In genomic region chr9:55468397-55468796, GRCm38 (mm10) we compare ENCODE assay signal across 10 mouse cellular contexts. TPM values are rescaled to one million over a fixed set of nuclear protein-coding genes. Genes with fewer than 3 reads are reported as not detected.
DNase-seq lines count a peak whose midpoint lies in the region; ATAC-seq and TF ChIP-seq lines count a peak whose summit lies in the region.
"Had no signal": no experiment of that assay in that cellular context is flagged by ENCODE, and none has a peak within 500 bp of the region (broad histone marks: within the 10 kb centered on the region; RNA-seq: fewer than 3 reads in every experiment).

No protein-coding gene starts in this region.

- H3K27ac ChIP-seq in forebrain, postnatal 0 days (ENCODE audit: low read depth, low read length): no peak overlapping the region
- H3K27ac ChIP-seq in forebrain, embryonic 15.5 days (replicated peaks): no peak overlapping the region
- H3K27ac ChIP-seq in lung, embryonic 14.5 days (ENCODE audit: low read depth): no peak overlapping the region

- WGBS in forebrain, postnatal 0 days: 51% methylated on average over 1 of the region's 1 CpGs
- WGBS in forebrain, embryonic 15.5 days: 68% methylated on average over 1 of the region's 1 CpGs
- WGBS in lung, embryonic 14.5 days: 45% methylated on average over 1 of the region's 1 CpGs

- no peak overlapping the region for H3K9ac ChIP-seq in forebrain, postnatal 0 days
- no peak overlapping the region for H3K9ac ChIP-seq in forebrain, embryonic 15.5 days (replicated peaks)
- H3K9ac ChIP-seq in lung, embryonic 14.5 days: no peak overlapping the region

- H3K9me3 ChIP-seq in forebrain, postnatal 0 days (ENCODE audit: low read length): no peaks in the 10 kb centered on the region
- no peaks in the 10 kb centered on the region for H3K9me3 ChIP-seq in forebrain, embryonic 15.5 days
- no peaks in the 10 kb centered on the region for H3K9me3 ChIP-seq in lung, embryonic 14.5 days (ENCODE audit: low read depth, low read length)

- no peaks in the 10 kb centered on the region for H3K36me3 ChIP-seq in forebrain, postnatal 0 days (ENCODE audit: insufficient read depth)
- no peaks in the 10 kb centered on the region for H3K36me3 ChIP-seq in forebrain, embryonic 15.5 days
- H3K36me3 ChIP-seq in lung, embryonic 14.5 days (ENCODE audit: insufficient read depth): peaks cover 2% of the 10 kb centered on the region; the same call in 1 of the 2 replicates

- TF ChIP-seq CTCF in forebrain, postnatal 0 days (IDR thresholded peaks at IDR 0.05; ENCODE audit: low read depth): peak; percentile 52
- peak; percentile 51 for TF ChIP-seq CTCF in lung, embryonic 14.5 days (IDR thresholded peaks at IDR 0.05; ENCODE audit: low read depth)
- no peak for TF ChIP-seq CTCF in brain, embryonic 14.5 days (IDR thresholded peaks at IDR 0.05; ENCODE audit: borderline replicate concordance, extremely low read depth, insufficient read depth, insufficient read length)

- no peaks in the 10 kb centered on the region for H3K27me3 ChIP-seq in forebrain, postnatal 0 days (ENCODE audit: insufficient read depth, low read length)
- no peaks in the 10 kb centered on the region for H3K27me3 ChIP-seq in forebrain, embryonic 15.5 days
- H3K27me3 ChIP-seq in lung, embryonic 14.5 days (ENCODE audit: insufficient read depth, low read length): no peaks in the 10 kb centered on the region

- intact Hi-C loops in heart, postnatal 25 days (cut with DNase I): loop anchor here (2.0 kb wide), 1 partner anchor 68 kb away; no protein-coding TSS in a partner anchor

- no peak for TF ChIP-seq POLR2A in brain, embryonic 14.5 days (IDR thresholded peaks at IDR 0.05; ENCODE audit: borderline replicate concordance, extremely low read depth, insufficient read depth, insufficient read length, poor library complexity, severe bottlenecking)

- H3K4me3 ChIP-seq in forebrain, postnatal 0 days (ENCODE audit: low read depth, low read length): no peak overlapping the region
- no peak overlapping the region for H3K4me3 ChIP-seq in forebrain, embryonic 15.5 days
- no peak overlapping the region for H3K4me3 ChIP-seq in lung, embryonic 14.5 days (ENCODE audit: low read depth, low read length)

- H3K4me2 ChIP-seq in forebrain, postnatal 0 days (ENCODE audit: low read depth): no peak overlapping the region
- no peak overlapping the region for H3K4me2 ChIP-seq in forebrain, embryonic 15.5 days (replicated peaks)
- H3K4me2 ChIP-seq in lung, embryonic 14.5 days: no peak overlapping the region

- H3K4me1 ChIP-seq in forebrain, postnatal 0 days (ENCODE audit: insufficient read depth): no peaks in the 10 kb centered on the region
- no peaks in the 10 kb centered on the region for H3K4me1 ChIP-seq in forebrain, embryonic 15.5 days
- H3K4me1 ChIP-seq in lung, embryonic 14.5 days (ENCODE audit: insufficient read depth): no peaks in the 10 kb centered on the region

- ATAC-seq in forebrain, postnatal 0 days: no peak
- no peak for ATAC-seq in forebrain, embryonic 15.5 days (replicated peaks)
- ATAC-seq in lung, embryonic 14.5 days (ENCODE audit: insufficient read depth): no peak

- DNase-seq in forebrain, postnatal 0 days: peak; percentile 36
- DNase-seq in lung, embryonic 14.5 days: peak; percentile 78
- DNase-seq in lung, postnatal 4 days: no peak
- DNase-seq in brain, embryonic 14.5 days (ENCODE audit: low read depth): peak; percentile 55
- DNase-seq in retina, postnatal 7 days (ENCODE audit: low read depth, low spot score): peak; percentile 17
- DNase-seq in thymus, postnatal 4 days: no peak
- no peak for DNase-seq in heart, postnatal 25 days (ENCODE audit: low spot score)
- DNase-seq: adrenal gland, postnatal 14 days; cerebellum, postnatal 36 days had no signal

RNA-seq across cellular contexts. Expression of gene Etfa, which starts 43.6 kb away (rescaled TPM):
- 11.2 and 17.9 TPM in 2 replicates for total RNA-seq in forebrain, postnatal 0 days (2014; rRNA removed)
- 94.2 and 96.0 TPM in 2 replicates for polyA plus RNA-seq in forebrain, postnatal 0 days (2015; fragmentation: Nextera tagmentation; extraction: Ambion mirVana)
- 96.2 and 97.4 TPM in 2 replicates for polyA plus RNA-seq in forebrain, embryonic 15.5 days (2015; fragmentation: Nextera tagmentation; extraction: Ambion mirVana)
- polyA plus RNA-seq in lung, embryonic 14.5 days (2014; fragmentation: Nextera tagmentation; extraction: Ambion mirVana): 194 and 201 TPM in 2 replicates
- polyA plus RNA-seq in brain, embryonic 14.5 days (2012; rRNA removed): 36.0 and 36.7 TPM in 2 replicates
- 100 to 1,000 TPM; 846 to 861 TPM for total RNA-seq in heart, postnatal 25 days (2021)

Comparison
In these comparisons a context has a peak if more than half of its experiments do, and no peak if none do; other contexts are left out.
1. DNase-seq: peak in forebrain, postnatal 0 days (single experiment), lung, embryonic 14.5 days (single experiment), brain, embryonic 14.5 days (single experiment) and retina, postnatal 7 days (single experiment); none in lung, postnatal 4 days (0 of 2), thymus, postnatal 4 days (single experiment) and heart, postnatal 25 days (single experiment).